Mouse (Mus musculus): ENCODE data around the gene Slc35d2. TPM values are rescaled to one million over a fixed set of nuclear protein-coding genes. Genes with fewer than 3 reads are reported as not detected.

Slc35d2 gene
- polyA plus RNA-seq, 1 experiment, result 0.79 TPM

DNA sequence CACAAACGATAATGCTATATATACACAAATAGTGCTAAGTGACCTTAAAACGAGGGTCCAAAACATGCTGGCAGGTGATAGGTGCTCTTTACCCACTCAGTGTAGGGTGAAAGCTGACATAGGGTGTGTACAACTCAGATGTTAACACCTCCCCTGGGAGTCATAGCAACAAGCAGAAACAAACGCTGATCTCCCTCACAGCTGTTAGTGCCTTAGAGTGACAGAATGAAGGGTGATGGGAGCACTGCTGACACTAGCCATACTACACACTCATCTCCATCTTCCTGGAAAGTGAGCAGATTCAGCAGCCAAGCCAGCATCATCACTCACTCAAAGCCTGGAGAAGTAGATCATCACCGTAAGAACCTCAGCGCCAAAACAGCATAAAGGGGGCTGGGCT, 21.0 kb upstream of the Slc35d2 start:
- Histone ChIP-seq H3K36me3 (ENCODE audit: control insufficient read depth, insufficient read depth, low read length) (no peaks in the 10 kb centered on the region), H3K27ac (ENCODE audit: control insufficient read depth, insufficient read depth, low read depth, low read length) (peak overlapping the region; percentile 32; the same call in 1 of the 2 replicates), H3K4me3 (ENCODE audit: control insufficient read depth, low read depth, low read length) (peak overlapping the region; percentile 81), H3K27me3 (ENCODE audit: control insufficient read depth, insufficient read depth, low read length) (no peaks in the 10 kb centered on the region), H3K4me1 (ENCODE audit: control insufficient read depth, insufficient read depth, low read length) (peaks cover 4% of the 10 kb centered on the region)
- TF ChIP-seq CTCF (IDR thresholded peaks at IDR 0.05; ENCODE audit: control insufficient read depth, insufficient read depth, insufficient replicate concordance, low read depth, low read length) (no peak), POLR2A (IDR thresholded peaks at IDR 0.05; ENCODE audit: control insufficient read depth, low read depth, low read length) (no peak)

- peak overlapping the region; percentile 30 for H3K4me3 ChIP-seq (ENCODE audit: control insufficient read depth, low read depth, low read length)
- TF ChIP-seq POLR2A (IDR thresholded peaks at IDR 0.05; ENCODE audit: control insufficient read depth, low read depth, low read length) (no peak), CTCF (IDR thresholded peaks at IDR 0.05; ENCODE audit: control insufficient read depth, insufficient read depth, insufficient replicate concordance, low read depth, low read length) (no peak)
- H3K27me3 ChIP-seq (ENCODE audit: control insufficient read depth, insufficient read depth, low read length), result no peaks in the 10 kb centered on the region
- H3K36me3 ChIP-seq (ENCODE audit: control insufficient read depth, insufficient read depth, low read length), result no peaks in the 10 kb centered on the region
- H3K27ac ChIP-seq (ENCODE audit: control insufficient read depth, insufficient read depth, low read depth, low read length), result no peak overlapping the region
- no peaks in the 10 kb centered on the region for H3K4me1 ChIP-seq (ENCODE audit: control insufficient read depth, insufficient read depth, low read length)
Observed at GRCm38 (mm10) chr13:64129616-64130375, 628 bp upstream of the Slc35d2 start.

DNA sequence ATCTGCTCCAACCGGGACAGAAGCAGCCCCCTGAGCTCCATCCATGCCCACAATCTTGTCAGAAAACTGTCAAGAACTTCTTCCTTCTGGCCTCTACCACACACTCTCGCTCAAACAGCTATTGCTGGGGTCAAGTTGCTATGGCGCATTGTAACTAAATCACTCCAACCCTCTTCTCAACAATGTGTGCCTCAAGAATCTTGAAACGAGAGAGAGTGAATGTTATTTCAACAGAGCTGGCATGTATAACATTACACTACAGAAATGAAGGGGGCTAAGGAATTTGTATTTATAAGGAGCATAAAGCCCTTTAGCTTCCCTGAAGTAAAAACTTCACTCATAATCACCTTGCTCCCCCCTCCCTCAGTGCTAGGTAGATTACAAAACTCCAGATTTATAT, 2.9 kb downstream of the Slc35d2 start:
- H3K4me1 ChIP-seq (ENCODE audit: control insufficient read depth, insufficient read depth, low read length), result no peaks in the 10 kb centered on the region
- no peaks in the 10 kb centered on the region for H3K27me3 ChIP-seq (ENCODE audit: control insufficient read depth, insufficient read depth, low read length)
- TF ChIP-seq CTCF (IDR thresholded peaks at IDR 0.05; ENCODE audit: control insufficient read depth, insufficient read depth, insufficient replicate concordance, low read depth, low read length) (no peak), POLR2A (IDR thresholded peaks at IDR 0.05; ENCODE audit: control insufficient read depth, low read depth, low read length) (no peak)
- H3K27ac ChIP-seq (ENCODE audit: control insufficient read depth, insufficient read depth, low read depth, low read length), result no peak overlapping the region
- H3K36me3 ChIP-seq (ENCODE audit: control insufficient read depth, insufficient read depth, low read length), result no peaks in the 10 kb centered on the region
- H3K4me3 ChIP-seq (ENCODE audit: control insufficient read depth, low read depth, low read length), result no peak overlapping the region

GRCm38 (mm10) chr13:64124886-64125285, 4.3 kb downstream of the Slc35d2 start:
- no peaks in the 10 kb centered on the region for H3K27me3 ChIP-seq (ENCODE audit: control insufficient read depth, insufficient read depth, low read length)
- H3K27ac ChIP-seq (ENCODE audit: control insufficient read depth, insufficient read depth, low read depth, low read length), result no peak overlapping the region
- no peak overlapping the region for H3K4me3 ChIP-seq (ENCODE audit: control insufficient read depth, low read depth, low read length)
- no peaks in the 10 kb centered on the region for H3K4me1 ChIP-seq (ENCODE audit: control insufficient read depth, insufficient read depth, low read length)
- H3K36me3 ChIP-seq (ENCODE audit: control insufficient read depth, insufficient read depth, low read length), result no peaks in the 10 kb centered on the region
- no peak for TF ChIP-seq CTCF (IDR thresholded peaks at IDR 0.05; ENCODE audit: control insufficient read depth, insufficient read depth, insufficient replicate concordance, low read depth, low read length)
- no peak for TF ChIP-seq POLR2A (IDR thresholded peaks at IDR 0.05; ENCODE audit: control insufficient read depth, low read depth, low read length)

DNA sequence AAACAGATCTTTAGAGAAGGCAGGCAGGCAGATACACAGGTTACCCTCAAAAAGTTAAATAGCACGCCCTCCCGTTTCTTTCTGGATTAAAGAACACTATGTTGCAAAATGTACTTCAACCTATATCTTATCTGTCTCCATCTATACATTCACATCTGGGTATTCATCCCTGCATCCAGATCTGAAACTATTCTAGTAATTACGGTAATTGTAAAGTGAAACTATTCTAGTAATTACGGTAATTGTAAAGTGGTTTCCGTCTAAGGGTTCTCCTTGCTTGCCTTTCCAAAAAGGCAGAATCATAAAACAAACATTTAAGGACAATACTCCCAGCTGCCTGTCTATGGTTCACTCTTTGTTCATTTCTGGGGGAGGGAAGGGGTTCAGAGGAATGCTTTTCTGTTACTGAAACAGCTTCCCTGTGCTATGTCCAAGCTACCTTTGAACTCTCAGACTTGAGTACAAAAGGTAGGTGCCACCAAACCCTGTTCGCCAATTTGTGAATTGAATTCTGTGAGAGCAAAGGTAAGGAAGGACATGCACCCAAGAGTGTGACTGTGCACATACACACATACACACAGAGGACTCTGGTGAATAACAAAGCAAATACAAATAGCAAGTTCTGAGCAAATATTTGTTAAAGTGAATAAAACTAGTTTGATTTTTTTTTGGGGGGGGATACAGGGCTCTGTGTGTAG, 5.5 kb downstream of the Slc35d2 start:
- Histone ChIP-seq H3K4me1 (ENCODE audit: control insufficient read depth, insufficient read depth, low read length) (no peaks in the 10 kb centered on the region), H3K36me3 (ENCODE audit: control insufficient read depth, insufficient read depth, low read length) (no peaks in the 10 kb centered on the region), H3K4me3 (ENCODE audit: control insufficient read depth, low read depth, low read length) (no peak overlapping the region), H3K27ac (ENCODE audit: control insufficient read depth, insufficient read depth, low read depth, low read length) (no peak overlapping the region), H3K27me3 (ENCODE audit: control insufficient read depth, insufficient read depth, low read length) (no peaks in the 10 kb centered on the region)
- TF ChIP-seq CTCF (IDR thresholded peaks at IDR 0.05; ENCODE audit: control insufficient read depth, insufficient read depth, insufficient replicate concordance, low read depth, low read length), result no peak
- no peak for TF ChIP-seq POLR2A (IDR thresholded peaks at IDR 0.05; ENCODE audit: control insufficient read depth, low read depth, low read length)

GRCm38 (mm10) chr13:64120760-64121159, 8.4 kb downstream of the Slc35d2 start:
- Histone ChIP-seq H3K27ac (ENCODE audit: control insufficient read depth, insufficient read depth, low read depth, low read length) (no peak overlapping the region), H3K36me3 (ENCODE audit: control insufficient read depth, insufficient read depth, low read length) (no peaks in the 10 kb centered on the region), H3K4me1 (ENCODE audit: control insufficient read depth, insufficient read depth, low read length) (no peaks in the 10 kb centered on the region), H3K27me3 (ENCODE audit: control insufficient read depth, insufficient read depth, low read length) (no peaks in the 10 kb centered on the region), H3K4me3 (ENCODE audit: control insufficient read depth, low read depth, low read length) (no peak overlapping the region)
- TF ChIP-seq CTCF (IDR thresholded peaks at IDR 0.05; ENCODE audit: control insufficient read depth, insufficient read depth, insufficient replicate concordance, low read depth, low read length) (no peak), POLR2A (IDR thresholded peaks at IDR 0.05; ENCODE audit: control insufficient read depth, low read depth, low read length) (no peak)

DNA sequence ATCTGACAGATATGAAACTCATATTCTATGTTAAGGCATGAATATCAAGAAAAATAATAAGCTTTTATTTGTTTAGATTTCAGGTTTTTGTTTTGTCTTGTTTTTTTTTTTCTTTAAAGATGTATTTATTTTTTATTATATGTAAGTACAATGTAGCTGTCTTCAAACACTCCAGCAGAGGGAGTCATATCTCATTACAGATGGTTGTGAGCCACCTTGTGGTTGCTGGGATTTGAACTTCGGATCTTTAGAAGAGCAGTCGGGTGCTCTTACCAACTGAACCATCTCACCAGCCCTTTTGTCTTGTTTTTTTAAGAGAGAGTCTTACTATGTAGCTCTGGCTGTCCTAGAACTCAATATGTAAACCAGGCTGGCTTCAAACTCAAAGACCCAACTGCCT, 11.7 kb downstream of the Slc35d2 start:
- no peaks in the 10 kb centered on the region for H3K36me3 ChIP-seq (ENCODE audit: control insufficient read depth, insufficient read depth, low read length)
- no peak overlapping the region for H3K27ac ChIP-seq (ENCODE audit: control insufficient read depth, insufficient read depth, low read depth, low read length)
- no peaks in the 10 kb centered on the region for H3K4me1 ChIP-seq (ENCODE audit: control insufficient read depth, insufficient read depth, low read length)
- no peaks in the 10 kb centered on the region for H3K27me3 ChIP-seq (ENCODE audit: control insufficient read depth, insufficient read depth, low read length)
- H3K4me3 ChIP-seq (ENCODE audit: control insufficient read depth, low read depth, low read length), result no peak overlapping the region
- TF ChIP-seq CTCF (IDR thresholded peaks at IDR 0.05; ENCODE audit: control insufficient read depth, insufficient read depth, insufficient replicate concordance, low read depth, low read length), result no peak
- TF ChIP-seq POLR2A (IDR thresholded peaks at IDR 0.05; ENCODE audit: control insufficient read depth, low read depth, low read length), result no peak
